Mouse (Mus musculus) thymus, adult 2 months (tissue): ENCODE data around the gene Trat1.

Experiments used
- CTCF ChIP-seq: fragments of 200-500 bp; IDR thresholded peaks from 2 replicates; pipeline ENCODE4 v1.5.1; 2012; ENCODE audit warnings: mild to moderate bottlenecking, control low read depth, low read length, moderate library complexity, borderline replicate concordance; ENCODE audit not compliant: control insufficient read depth, poor library complexity, insufficient read depth; ENCODE audit errors: extremely low read depth
- POLR2A ChIP-seq: fragments of 200-500 bp; IDR thresholded peaks from 2 replicates; pipeline ENCODE4 v1.6.1; 2012; ENCODE audit warnings: mild to moderate bottlenecking, low read length, control low read depth, moderate library complexity; ENCODE audit not compliant: control insufficient read depth, poor library complexity, insufficient read depth; ENCODE audit errors: extremely low read depth

DNA sequence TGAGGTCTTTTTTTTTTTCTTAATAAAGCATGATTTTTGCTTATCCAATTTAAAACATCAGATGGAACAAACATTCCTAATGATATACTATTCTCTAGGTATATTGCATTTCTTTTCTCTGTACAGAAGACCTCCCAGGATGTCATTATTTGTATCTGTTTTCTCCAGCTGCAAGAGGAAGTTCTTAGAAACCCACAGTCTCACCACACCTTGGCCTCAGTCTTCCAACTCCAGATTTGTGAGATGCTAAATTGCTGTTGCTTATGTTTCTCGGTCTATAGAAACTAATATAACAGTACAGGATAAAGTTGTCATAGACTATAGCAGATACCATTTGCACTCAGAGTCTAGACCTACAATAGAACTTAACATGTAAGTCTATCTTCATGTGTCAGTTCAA, 34.7 kb upstream of the Trat1 start:
- TF ChIP-seq CTCF (no peak), POLR2A (no peak)
